Mouse (Mus musculus): ENCODE measurements at regions not wholly inside any gene's neighbourhood (a gene's known extent, or its start where the extent isn't known, plus 50 kb on each side); places are given as distances from the start of the nearest gene placed in this dataset.

GRCm38 (mm10) chr5:45931252-45931651 is 73.8 kb upstream of the Lcorl start:
- no peaks in the 10 kb centered on the region for H3K36me3 ChIP-seq (ENCODE audit: control insufficient read depth, insufficient read depth, low read length)
- DNase-seq (ENCODE audit: low spot score) (no peak), ATAC-seq (ENCODE audit: low FRiP score, low read depth) (no peak)
- H3K27ac ChIP-seq (replicated peaks; ENCODE audit: low read depth, low read length), result no peak overlapping the region
- H3K4me1 ChIP-seq (ENCODE audit: control insufficient read depth, insufficient read depth, low read length), result no peaks in the 10 kb centered on the region
- H3K9ac ChIP-seq (ENCODE audit: low read depth, low read length, severe bottlenecking), result no peak overlapping the region
- H3K27me3 ChIP-seq (ENCODE audit: control insufficient read depth, insufficient read depth, low read length), result no peaks in the 10 kb centered on the region
- H3K9me3 ChIP-seq (ENCODE audit: control insufficient read depth, low read length), result no peaks in the 10 kb centered on the region
- H3K4me2 ChIP-seq (replicated peaks; ENCODE audit: low read depth, low read length, severe bottlenecking), result no peak overlapping the region
- TF ChIP-seq POLR2A (IDR thresholded peaks at IDR 0.05; ENCODE audit: borderline replicate concordance, extremely low read depth, insufficient read depth, insufficient read length), result no peak
- WGBS, result 69% methylated on average over 2 of the region's 2 CpGs
- no peak overlapping the region for H3K4me3 ChIP-seq (replicated peaks; ENCODE audit: low read length)

GRCm38 (mm10) chr5:45925879-45926410 is 68.5 kb upstream of the Lcorl start:
- ATAC-seq (ENCODE audit: low FRiP score, low read depth) (no peak), DNase-seq (ENCODE audit: low spot score) (no peak)
- H3K9ac ChIP-seq (ENCODE audit: low read depth, low read length, severe bottlenecking), result no peak overlapping the region
- no peaks in the 10 kb centered on the region for H3K27me3 ChIP-seq (ENCODE audit: control insufficient read depth, insufficient read depth, low read length)
- H3K27ac ChIP-seq (replicated peaks; ENCODE audit: low read depth, low read length), result no peak overlapping the region
- H3K9me3 ChIP-seq (ENCODE audit: control insufficient read depth, low read length), result no peaks in the 10 kb centered on the region
- TF ChIP-seq POLR2A (IDR thresholded peaks at IDR 0.05; ENCODE audit: borderline replicate concordance, extremely low read depth, insufficient read depth, insufficient read length), result no peak
- no peaks in the 10 kb centered on the region for H3K4me1 ChIP-seq (ENCODE audit: control insufficient read depth, insufficient read depth, low read length)
- H3K4me3 ChIP-seq (replicated peaks; ENCODE audit: low read length), result no peak overlapping the region
- H3K4me2 ChIP-seq (replicated peaks; ENCODE audit: low read depth, low read length, severe bottlenecking), result no peak overlapping the region
- 57% methylated on average over 9 of the region's 9 CpGs for WGBS
- H3K36me3 ChIP-seq (ENCODE audit: control insufficient read depth, insufficient read depth, low read length), result no peaks in the 10 kb centered on the region

- Histone ChIP-seq H3K9ac (ENCODE audit: low read depth, low read length, severe bottlenecking) (no peak overlapping the region), H3K27ac (replicated peaks; ENCODE audit: low read depth, low read length) (no peak overlapping the region), H3K36me3 (ENCODE audit: control insufficient read depth, insufficient read depth, low read length) (no peaks in the 10 kb centered on the region), H3K4me2 (replicated peaks; ENCODE audit: low read depth, low read length, severe bottlenecking) (no peak overlapping the region), H3K9me3 (ENCODE audit: control insufficient read depth, low read length) (no peaks in the 10 kb centered on the region), H3K4me1 (ENCODE audit: control insufficient read depth, insufficient read depth, low read length) (no peaks in the 10 kb centered on the region), H3K27me3 (ENCODE audit: control insufficient read depth, insufficient read depth, low read length) (no peaks in the 10 kb centered on the region), H3K4me3 (replicated peaks; ENCODE audit: low read length) (no peak overlapping the region)
- DNase-seq (ENCODE audit: low spot score) (no peak), ATAC-seq (ENCODE audit: low FRiP score, low read depth) (no peak)
- WGBS, result 78% methylated on average over 3 of the region's 3 CpGs
- no peak for TF ChIP-seq POLR2A (IDR thresholded peaks at IDR 0.05; ENCODE audit: borderline replicate concordance, extremely low read depth, insufficient read depth, insufficient read length)
These were observed 66.6 kb upstream of the Lcorl start for GRCm38 (mm10) chr5:45923907-45924594.
